Mouse (Mus musculus) right cerebral cortex, postnatal 10 days (tissue): ENCODE results near the gene Parp12.

Experiments used
- DNase-seq, 2 experiments: peaks; one replicate each; pipeline ENCODE4 v3.0.0; 2021; ENCODE audit warnings: low spot score in 2 of 2

The Parp12 gene

GRCm38 (mm10) chr6:39117584-39118455 is at the start of gene Parp12:
Gene Parp12 (minus strand): TSS chr6:39118349.
- DNase-seq: peak; percentile 51 to 61

GRCm38 (mm10) chr6:39164891-39165290 is 46.7 kb upstream of the Parp12 start:
- no peak for DNase-seq

- no peak for DNase-seq
Measured at GRCm38 (mm10) chr6:39161975-39162374, 43.8 kb upstream of the Parp12 start.

GRCm38 (mm10) chr6:39146041-39146440 is 27.9 kb upstream of the Parp12 start:
- no peak for DNase-seq

GRCm38 (mm10) chr6:39132556-39132955 is 14.4 kb upstream of the Parp12 start:
- no peak for DNase-seq

GRCm38 (mm10) chr6:39131480-39131879 is 13.3 kb upstream of the Parp12 start:
- no peak for DNase-seq

GRCm38 (mm10) chr6:39124719-39125118 is 6.6 kb upstream of the Parp12 start:
- DNase-seq: no peak

GRCm38 (mm10) chr6:39120685-39121084 is 2.5 kb upstream of the Parp12 start:
- DNase-seq: no peak

GRCm38 (mm10) chr6:39118456-39118881 is 320 bp upstream of the Parp12 start:
- peak in 1 of 2 experiments; percentile 27 for DNase-seq

- no peak for DNase-seq
Measured at GRCm38 (mm10) chr6:39115438-39115837, 2.7 kb downstream of the Parp12 start.

- no peak for DNase-seq
Measured at GRCm38 (mm10) chr6:39113141-39113540, 5.0 kb downstream of the Parp12 start.

- DNase-seq: no peak
Measured at GRCm38 (mm10) chr6:39112701-39113100, 5.4 kb downstream of the Parp12 start.

GRCm38 (mm10) chr6:39106812-39107211 is 11.3 kb downstream of the Parp12 start:
- no peak for DNase-seq

- DNase-seq: no peak
Measured at GRCm38 (mm10) chr6:39104631-39105030, 13.5 kb downstream of the Parp12 start.

GRCm38 (mm10) chr6:39076498-39076897 is 41.7 kb downstream of the Parp12 start:
- no peak for DNase-seq

GRCm38 (mm10) chr6:39074186-39074585 is 44.0 kb downstream of the Parp12 start:
- no peak for DNase-seq

- peak in 1 of 2 experiments; percentile 45 for DNase-seq
Measured at GRCm38 (mm10) chr6:39072664-39073063, 45.5 kb downstream of the Parp12 start.

- peak; percentile 85 to 91 for DNase-seq
Measured at GRCm38 (mm10) chr6:39066935-39067578, 51.1 kb downstream of the Parp12 start.

- no peak for DNase-seq
Measured at GRCm38 (mm10) chr6:39063541-39063940, 54.6 kb downstream of the Parp12 start.

- no peak for DNase-seq
Measured at GRCm38 (mm10) chr6:39061180-39061579, 57.0 kb downstream of the Parp12 start.

GRCm38 (mm10) chr6:39059547-39060497 is 58.3 kb downstream of the Parp12 start:
- no peak for DNase-seq

- DNase-seq: no peak
Measured at GRCm38 (mm10) chr6:39058936-39059335, 59.2 kb downstream of the Parp12 start.
